Mouse (Mus musculus) C2C12 (cell line): ENCODE results near the gene Smtnl1.

Experiments
- CTCF ChIP-seq: IDR thresholded peaks from one replicate; pipeline ENCODE4 v1.5.1; 2011; ENCODE audit not compliant: control insufficient read depth, insufficient read depth, insufficient read length
- MYOG ChIP-seq: IDR thresholded peaks from one replicate; pipeline ENCODE4 v1.6.1; 2011; ENCODE audit not compliant: control insufficient read depth, insufficient read length; ENCODE audit errors: extremely low read depth

GRCm38 (mm10) chr2:84770501-84770900, 52.0 kb downstream of the Smtnl1 start:
- TF ChIP-seq CTCF (no peak), MYOG (no peak)
